In genomic region chr12:5067590-5067989, GRCm38 (mm10) we compare ENCODE assay signal across 28 mouse cellular contexts.
DNase-seq lines count a peak whose midpoint lies in the region; ATAC-seq and TF ChIP-seq lines count a peak whose summit lies in the region.
"Had no signal": no experiment of that assay in that cellular context is flagged by ENCODE, and none has a peak within 500 bp of the region (broad histone marks: within the 10 kb centered on the region; RNA-seq: fewer than 3 reads in every experiment).

No protein-coding gene starts in this region.

- H3K27me3 ChIP-seq in forebrain, embryonic 11.5 days (ENCODE audit: control insufficient read depth, insufficient read depth, low read length): no peaks in the 10 kb centered on the region
- H3K27me3 ChIP-seq in forebrain, postnatal 0 days (ENCODE audit: insufficient read depth, low read length): no peaks in the 10 kb centered on the region
- H3K27me3 ChIP-seq: CH12.LX; embryonic facial prominence, embryonic 13.5 days; embryonic facial prominence, embryonic 15.5 days; forebrain, embryonic 13.5 days; forebrain, embryonic 15.5 days had no signal

- H3K4me2 ChIP-seq in forebrain, embryonic 11.5 days (ENCODE audit: low read depth, low read length, severe bottlenecking): no peak overlapping the region
- no peak overlapping the region for H3K4me2 ChIP-seq in forebrain, postnatal 0 days (ENCODE audit: low read depth)
- H3K4me2 ChIP-seq: embryonic facial prominence, embryonic 13.5 days; embryonic facial prominence, embryonic 15.5 days; forebrain, embryonic 13.5 days; forebrain, embryonic 15.5 days had no signal

- H3K9ac ChIP-seq in forebrain, embryonic 11.5 days (ENCODE audit: low read length): no peak overlapping the region
- no peak overlapping the region for H3K9ac ChIP-seq in forebrain, postnatal 0 days
- H3K9ac ChIP-seq: embryonic facial prominence, embryonic 13.5 days; embryonic facial prominence, embryonic 15.5 days; forebrain, embryonic 13.5 days; forebrain, embryonic 15.5 days had no signal

- H3K4me3 ChIP-seq in forebrain, embryonic 11.5 days (ENCODE audit: low read depth, low read length): no peak overlapping the region
- H3K4me3 ChIP-seq in forebrain, postnatal 0 days (ENCODE audit: low read depth, low read length): no peak overlapping the region
- H3K4me3 ChIP-seq: embryonic facial prominence, embryonic 13.5 days; embryonic facial prominence, embryonic 15.5 days; erythroblast, embryonic 14.5 days; forebrain, embryonic 10.5 days; forebrain, embryonic 13.5 days; forebrain, embryonic 15.5 days had no signal

- no peaks in the 10 kb centered on the region for H3K36me3 ChIP-seq in forebrain, embryonic 11.5 days (ENCODE audit: control insufficient read depth, insufficient read depth, low read length)
- H3K36me3 ChIP-seq in forebrain, postnatal 0 days (ENCODE audit: insufficient read depth): no peaks in the 10 kb centered on the region
- H3K36me3 ChIP-seq: embryonic facial prominence, embryonic 13.5 days; embryonic facial prominence, embryonic 15.5 days; forebrain, embryonic 10.5 days; forebrain, embryonic 15.5 days; G1E had no signal

- H3K9me3 ChIP-seq in forebrain, embryonic 11.5 days (ENCODE audit: control insufficient read depth, low read length): no peaks in the 10 kb centered on the region
- no peaks in the 10 kb centered on the region for H3K9me3 ChIP-seq in forebrain, postnatal 0 days (ENCODE audit: low read length)
- H3K9me3 ChIP-seq: embryonic facial prominence, embryonic 13.5 days; embryonic facial prominence, embryonic 15.5 days; forebrain, embryonic 10.5 days; forebrain, embryonic 13.5 days; forebrain, embryonic 15.5 days; G1E had no signal

- no peak overlapping the region for H3K27ac ChIP-seq in forebrain, embryonic 11.5 days (ENCODE audit: low read depth, low read length)
- no peak overlapping the region for H3K27ac ChIP-seq in forebrain, postnatal 0 days (ENCODE audit: low read depth, low read length)
- H3K27ac ChIP-seq: embryonic facial prominence, embryonic 13.5 days; embryonic facial prominence, embryonic 15.5 days; forebrain, embryonic 10.5 days; forebrain, embryonic 13.5 days; forebrain, embryonic 15.5 days had no signal

- peak; percentile 9 for DNase-seq in forebrain, embryonic 11.5 days (ENCODE audit: low spot score)
- DNase-seq in forebrain, postnatal 0 days: no peak
- DNase-seq in ES-CJ7 (ENCODE audit: low read depth, low spot score) (peak; percentile 76), R1 (ENCODE audit: low read depth, low spot score) (peak; percentile 77), ZHBTc4 (ENCODE audit: low read depth, low spot score) (peak; percentile 76)
- DNase-seq in kidney, adult 8-10 months: no peak
- DNase-seq in right cerebral cortex, postnatal 10 days (ENCODE audit: low spot score in 2 of 2): no peak
- DNase-seq: adrenal gland, adult 2 months; adrenal gland, postnatal 10 days; adrenal gland, postnatal 25 days; B cell, adult 2 months; cerebellum, adult 11 months; cerebellum, adult 18-20 months; cerebellum, adult 8-10 months; cerebellum, adult 9-11 months; cerebellum, postnatal 14 days; cerebellum, postnatal 36 days; embryo, embryonic 11 days had no signal

- no peak for ATAC-seq in forebrain, embryonic 11.5 days (replicated peaks; ENCODE audit: low FRiP score)
- ATAC-seq in forebrain, postnatal 0 days: no peak
- ATAC-seq: CD4-positive, CD25-positive, alpha-beta regulatory T cell, adult 4 months; forebrain, embryonic 13.5 days; forebrain, embryonic 15.5 days; Patski had no signal

- WGBS in forebrain, embryonic 11.5 days: 55% methylated on average over 3 of the region's 3 CpGs
- WGBS in forebrain, postnatal 0 days: 36% methylated on average over 3 of the region's 3 CpGs

- TF ChIP-seq CTCF in forebrain, postnatal 0 days (IDR thresholded peaks at IDR 0.05; ENCODE audit: low read depth): no peak

- H3K4me1 ChIP-seq in forebrain, embryonic 11.5 days (replicated peaks; ENCODE audit: control insufficient read depth, insufficient read depth, low read length): no peaks in the 10 kb centered on the region
- H3K4me1 ChIP-seq in forebrain, postnatal 0 days (ENCODE audit: insufficient read depth): 0 out of 2 replicates have a peak, but pooled peaks cover 2% of the 10 kb centered on the region
- H3K4me1 ChIP-seq: embryonic facial prominence, embryonic 13.5 days; embryonic facial prominence, embryonic 15.5 days; forebrain, embryonic 13.5 days had no signal

Comparison
In these comparisons a context has a peak if more than half of its experiments do, and no peak if none do; other contexts are left out.
1. DNase-seq: peak in forebrain, embryonic 11.5 days (single experiment), ES-CJ7 (single experiment), R1 (single experiment) and ZHBTc4 (single experiment); none in forebrain, postnatal 0 days (single experiment), kidney, adult 8-10 months (0 of 2) and right cerebral cortex, postnatal 10 days (0 of 2).